Mouse (Mus musculus): ENCODE results near the gene Vamp2.
"Not testable (repeated sequence)": the region's sequence is repeated elsewhere in the genome, so short reads cannot be mapped to it uniquely, and the experiment has no call there.

Gene Vamp2

GRCm38 (mm10) chr11:69080855-69081222 lies 7.5 kb upstream of the Vamp2 start:
- no peak for DNase-seq (ENCODE audit: low read depth)

- no peak for DNase-seq (ENCODE audit: low read depth)
These were observed 6.7 kb upstream of the Vamp2 start for GRCm38 (mm10) chr11:69081613-69082012.

- no peak for DNase-seq (ENCODE audit: low read depth)
These were observed 2.7 kb upstream of the Vamp2 start for GRCm38 (mm10) chr11:69085608-69086007.

GRCm38 (mm10) chr11:69086390-69086789 lies 1.9 kb upstream of the Vamp2 start:
- DNase-seq (ENCODE audit: low read depth), result no peak

- no peak for DNase-seq (ENCODE audit: low read depth)
These were observed 1.2 kb upstream of the Vamp2 start for GRCm38 (mm10) chr11:69087082-69087481.

- DNase-seq (ENCODE audit: low read depth), result no peak
These were observed 693 bp upstream of the Vamp2 start for GRCm38 (mm10) chr11:69087597-69087996.

- no peak for DNase-seq (ENCODE audit: low read depth)
These were observed 746 bp downstream of the Vamp2 start for GRCm38 (mm10) chr11:69088856-69089615.

GRCm38 (mm10) chr11:69089616-69090290 lies 1.5 kb downstream of the Vamp2 start:
- DNase-seq (ENCODE audit: low read depth), result no peak

GRCm38 (mm10) chr11:69090367-69090766 lies 2.1 kb downstream of the Vamp2 start:
- DNase-seq (ENCODE audit: low read depth), result no peak

GRCm38 (mm10) chr11:69091566-69092385 lies 3.5 kb downstream of the Vamp2 start:
- DNase-seq (ENCODE audit: low read depth), result no peak

- peak; percentile 78 for DNase-seq (ENCODE audit: low read depth)
These were observed 4.1 kb downstream of the Vamp2 start for GRCm38 (mm10) chr11:69092386-69092751.

GRCm38 (mm10) chr11:69092871-69093270 lies 4.6 kb downstream of the Vamp2 start:
- DNase-seq (ENCODE audit: low read depth), result no peak

- not testable (repeated sequence) for DNase-seq (ENCODE audit: low read depth)
These were observed 5.6 kb downstream of the Vamp2 start for GRCm38 (mm10) chr11:69093856-69094255.

- peak; percentile 98 for DNase-seq (ENCODE audit: low read depth)
These were observed 6.6 kb downstream of the Vamp2 start, which contains the start of gene Per1 for GRCm38 (mm10) chr11:69094697-69095429. Gene Per1 (plus strand): TSS chr11:69095217.

- no peak for DNase-seq (ENCODE audit: low read depth)
These were observed 7.4 kb downstream of the Vamp2 start for GRCm38 (mm10) chr11:69095511-69096231.

GRCm38 (mm10) chr11:69096360-69096986 lies 8.2 kb downstream of the Vamp2 start:
- no peak for DNase-seq (ENCODE audit: low read depth)

GRCm38 (mm10) chr11:69096987-69097900 lies 9.0 kb downstream of the Vamp2 start:
- peak; percentile 96 for DNase-seq (ENCODE audit: low read depth)

GRCm38 (mm10) chr11:69098039-69098761 lies 9.9 kb downstream of the Vamp2 start:
- DNase-seq (ENCODE audit: low read depth), result no peak

- DNase-seq (ENCODE audit: low read depth), result peak; percentile 94
These were observed 10.4 kb downstream of the Vamp2 start for GRCm38 (mm10) chr11:69098762-69099091.
